Mouse (Mus musculus) embryonic facial prominence, embryonic 13.5 days (tissue): ENCODE measurements around the gene Cd52. TPM values are rescaled to one million over a fixed set of nuclear protein-coding genes. Genes with fewer than 3 reads are reported as not detected.
A peak's percentile ranks its signal among the peaks of the same experiment; 100 is the strongest.

ENCODE experiments used
- ATAC-seq: fragments of 200-750 bp; cut with Nextera tagmentation; 2 replicates; pipeline ENCODE4 v1.8.0; 2017; ENCODE audit warnings: low read depth; ENCODE audit not compliant: insufficient number of reproducible peaks, insufficient read depth, low FRiP score, low TSS enrichment
- H3K27ac ChIP-seq: fragments of 300-500 bp; sonication (generic); 2 replicates; pipeline ENCODE4 v1.5.1; 2015; ENCODE audit warnings: moderate library complexity, mild to moderate bottlenecking, inconsistent platforms
- H3K27me3 ChIP-seq: fragments of 300-500 bp; sonication (generic); 2 replicates; pipeline ENCODE4 v1.6.1; 2015; ENCODE audit warnings: mild to moderate bottlenecking, inconsistent platforms
- H3K36me3 ChIP-seq: fragments of 300-500 bp; sonication (generic); 2 replicates; pipeline ENCODE4 v1.6.1; 2015; ENCODE audit warnings: mild to moderate bottlenecking, inconsistent platforms
- H3K4me1 ChIP-seq: fragments of 300-500 bp; sonication (generic); 2 replicates; pipeline ENCODE4 v1.6.1; 2015; ENCODE audit warnings: inconsistent platforms
- H3K4me2 ChIP-seq: fragments of 300-500 bp; sonication (generic); 2 replicates; pipeline ENCODE4 v1.6.1; 2015; ENCODE audit warnings: moderate library complexity, mild to moderate bottlenecking, inconsistent platforms
- H3K4me3 ChIP-seq: fragments of 300-500 bp; sonication (generic); 2 replicates; pipeline ENCODE4 v1.5.1; 2015; ENCODE audit warnings: mild to moderate bottlenecking, inconsistent platforms
- H3K9ac ChIP-seq: fragments of 300-500 bp; sonication (generic); 2 replicates; pipeline ENCODE4 v1.6.1; 2015; ENCODE audit warnings: mild to moderate bottlenecking, inconsistent platforms
- H3K9me3 ChIP-seq: fragments of 300-500 bp; sonication (generic); 2 replicates; pipeline ENCODE4 v1.6.1; 2016; ENCODE audit warnings: inconsistent platforms
- WGBS: fragments of 180-500 bp; shearing (Covaris S2); methylation state at CpG from one replicate; pipeline ENCODE4 v1.1.7; 2015; ENCODE audit warnings: mixed read lengths; 5-methylcytosine and 5-hydroxymethylcytosine counted together
- polyA plus RNA-seq: library from polyadenylated mRNA; unstranded; fragments of >200 nt; fragmentation: Nextera tagmentation; extraction: Ambion mirVana; gene quantifications from 2 replicates; pipeline ENCODE4 v1.2.1, GENCODE M21; 2015

The Cd52 gene
- polyA plus RNA-seq, 1 experiment from 2014 or later = 11.2 TPM

GRCm38 (mm10) chr4:134087412-134087811 is 7.5 kb downstream of the Cd52 start:
- no peak for ATAC-seq
- H3K4me1 ChIP-seq = 0 out of 2 replicates have a peak, but pooled peaks cover 2% of the 10 kb centered on the region
- H3K4me3 ChIP-seq = no peak overlapping the region
- no peaks in the 10 kb centered on the region for H3K36me3 ChIP-seq
- no peak overlapping the region for H3K27ac ChIP-seq
- peak overlapping the region; percentile 24; the same call in 1 of the 2 replicates for H3K4me2 ChIP-seq
- peaks cover 7% of the 10 kb centered on the region for H3K27me3 ChIP-seq
- no peak overlapping the region for H3K9ac ChIP-seq
- H3K9me3 ChIP-seq = peaks cover 3% of the 10 kb centered on the region; the same call in 1 of the 2 replicates
- WGBS = 33% methylated on average over 7 of the region's 7 CpGs

- Histone ChIP-seq H3K27ac (no peak overlapping the region), H3K9ac (no peak overlapping the region), H3K4me3 (no peak overlapping the region), H3K4me1 (peaks cover 12% of the 10 kb centered on the region), H3K4me2 (no peak overlapping the region), H3K9me3 (peaks cover 3% of the 10 kb centered on the region; the same call in 1 of the 2 replicates), H3K36me3 (no peaks in the 10 kb centered on the region), H3K27me3 (peaks cover 26% of the 10 kb centered on the region)
- 85% methylated on average over 4 of the region's 4 CpGs for WGBS
- ATAC-seq = no peak
Measured at GRCm38 (mm10) chr4:134084999-134085398, 9.9 kb downstream of the Cd52 start.

GRCm38 (mm10) chr4:134082460-134082859 is 12.4 kb downstream of the Cd52 start:
- H3K36me3 ChIP-seq = no peaks in the 10 kb centered on the region
- peak overlapping the region; percentile 54 for H3K9ac ChIP-seq
- H3K27ac ChIP-seq = no peak overlapping the region
- H3K4me1 ChIP-seq = peaks cover 15% of the 10 kb centered on the region
- H3K9me3 ChIP-seq = peaks cover 3% of the 10 kb centered on the region; the same call in 1 of the 2 replicates
- no peak for ATAC-seq
- peaks cover 26% of the 10 kb centered on the region for H3K27me3 ChIP-seq
- WGBS = 15% methylated on average over 7 of the region's 7 CpGs
- H3K4me2 ChIP-seq = peak overlapping the region; percentile 85
- H3K4me3 ChIP-seq = peak overlapping the region; percentile 49

GRCm38 (mm10) chr4:134081730-134082386 is 13.0 kb downstream of the Cd52 start:
- ATAC-seq = peak; percentile 76
- peak overlapping the region; percentile 85 for H3K4me2 ChIP-seq
- H3K9me3 ChIP-seq = peaks cover 3% of the 10 kb centered on the region; the same call in 1 of the 2 replicates
- under 1% methylated on average over 41 of the region's 41 CpGs for WGBS
- peaks cover 15% of the 10 kb centered on the region for H3K4me1 ChIP-seq
- no peak overlapping the region for H3K27ac ChIP-seq
- H3K9ac ChIP-seq = peak overlapping the region; percentile 54
- H3K27me3 ChIP-seq = peaks cover 26% of the 10 kb centered on the region
- peak overlapping the region; percentile 49 for H3K4me3 ChIP-seq
- H3K36me3 ChIP-seq = no peaks in the 10 kb centered on the region

- no peak overlapping the region for H3K9ac ChIP-seq
- no peak for ATAC-seq
- H3K4me2 ChIP-seq = no peak overlapping the region
- WGBS = 79% methylated on average over 4 of the region's 4 CpGs
- peaks cover 15% of the 10 kb centered on the region for H3K4me1 ChIP-seq
- peaks cover 26% of the 10 kb centered on the region for H3K27me3 ChIP-seq
- H3K9me3 ChIP-seq = peaks cover 3% of the 10 kb centered on the region; the same call in 1 of the 2 replicates
- H3K36me3 ChIP-seq = no peaks in the 10 kb centered on the region
- no peak overlapping the region for H3K27ac ChIP-seq
- H3K4me3 ChIP-seq = no peak overlapping the region
Measured at GRCm38 (mm10) chr4:134080674-134081073, 14.2 kb downstream of the Cd52 start.

- no peak overlapping the region for H3K9ac ChIP-seq
- H3K4me3 ChIP-seq = no peak overlapping the region
- peaks cover 26% of the 10 kb centered on the region for H3K27me3 ChIP-seq
- 14% methylated on average over 3 of the region's 3 CpGs for WGBS
- no peaks in the 10 kb centered on the region for H3K36me3 ChIP-seq
- H3K9me3 ChIP-seq = no peaks in the 10 kb centered on the region
- H3K4me2 ChIP-seq = no peak overlapping the region
- no peak for ATAC-seq
- H3K27ac ChIP-seq = no peak overlapping the region
- H3K4me1 ChIP-seq = peaks cover 15% of the 10 kb centered on the region
Measured at GRCm38 (mm10) chr4:134078694-134079093, 16.2 kb downstream of the Cd52 start.

- Histone ChIP-seq H3K9ac (no peak overlapping the region), H3K4me3 (no peak overlapping the region), H3K9me3 (no peaks in the 10 kb centered on the region), H3K4me2 (no peak overlapping the region), H3K36me3 (no peaks in the 10 kb centered on the region), H3K27me3 (peaks cover 25% of the 10 kb centered on the region), H3K4me1 (0 out of 2 replicates have a peak, but pooled peaks cover 7% of the 10 kb centered on the region), H3K27ac (no peak overlapping the region)
- WGBS = 87% methylated on average over 4 of the region's 4 CpGs
- no peak for ATAC-seq
Measured at GRCm38 (mm10) chr4:134068793-134069580, 25.9 kb downstream of the Cd52 start.

GRCm38 (mm10) chr4:134067833-134068544 is 26.9 kb downstream of the Cd52 start:
- H3K4me3 ChIP-seq = no peak overlapping the region
- 0 out of 2 replicates have a peak, but pooled peaks have one; percentile 11 for ATAC-seq
- 77% methylated on average over 7 of the region's 7 CpGs for WGBS
- H3K27me3 ChIP-seq = peaks cover 25% of the 10 kb centered on the region
- no peaks in the 10 kb centered on the region for H3K36me3 ChIP-seq
- no peak overlapping the region for H3K4me2 ChIP-seq
- no peak overlapping the region for H3K9ac ChIP-seq
- no peaks in the 10 kb centered on the region for H3K9me3 ChIP-seq
- no peak overlapping the region for H3K27ac ChIP-seq
- 0 out of 2 replicates have a peak, but pooled peaks cover 7% of the 10 kb centered on the region for H3K4me1 ChIP-seq

- 88% methylated on average over 8 of the region's 8 CpGs for WGBS
- H3K4me2 ChIP-seq = no peak overlapping the region
- ATAC-seq = no peak
Measured at GRCm38 (mm10) chr4:134067383-134067782, 27.5 kb downstream of the Cd52 start.

GRCm38 (mm10) chr4:134065431-134066004 is 29.4 kb downstream of the Cd52 start:
- H3K27me3 ChIP-seq = peaks cover 34% of the 10 kb centered on the region
- no peaks in the 10 kb centered on the region for H3K9me3 ChIP-seq
- H3K4me1 ChIP-seq = 0 out of 2 replicates have a peak, but pooled peaks cover 11% of the 10 kb centered on the region
- no peak overlapping the region for H3K9ac ChIP-seq
- ATAC-seq = no peak
- H3K36me3 ChIP-seq = no peaks in the 10 kb centered on the region
- WGBS = 16% methylated on average over 23 of the region's 23 CpGs
- no peak overlapping the region for H3K27ac ChIP-seq
- H3K4me3 ChIP-seq = peak overlapping the region; percentile 7; the same call in 1 of the 2 replicates
- peak overlapping the region; percentile 39 for H3K4me2 ChIP-seq

More at GRCm38 (mm10) chr4:134067383-134067782, 27.5 kb downstream of the Cd52 start:
- Histone ChIP-seq H3K9me3 (no peaks in the 10 kb centered on the region), H3K4me1 (0 out of 2 replicates have a peak, but pooled peaks cover 7% of the 10 kb centered on the region), H3K4me3 (no peak overlapping the region), H3K27ac (no peak overlapping the region), H3K36me3 (no peaks in the 10 kb centered on the region), H3K9ac (0 out of 2 replicates have a peak overlapping the region, but pooled peaks have one; percentile 2), H3K27me3 (peaks cover 25% of the 10 kb centered on the region)

GRCm38 (mm10) chr4:134062561-134062960 is 32.3 kb downstream of the Cd52 start:
- ATAC-seq = no peak
- Histone ChIP-seq H3K9ac (no peak overlapping the region), H3K4me2 (no peak overlapping the region), H3K27ac (no peak overlapping the region), H3K4me1 (0 out of 2 replicates have a peak, but pooled peaks cover 11% of the 10 kb centered on the region), H3K9me3 (no peaks in the 10 kb centered on the region), H3K27me3 (peaks cover 44% of the 10 kb centered on the region), H3K4me3 (no peak overlapping the region), H3K36me3 (no peaks in the 10 kb centered on the region)
- 56% methylated on average over 8 of the region's 8 CpGs for WGBS
